Mouse (Mus musculus) lung, adult 2 months (tissue): Measurements from ENCODE around the gene Ldlrap1. TPM values are rescaled to one million over a fixed set of nuclear protein-coding genes. Genes with fewer than 3 reads are reported as not detected.

ENCODE experiments used
- DNase-seq: peaks from one replicate; pipeline ENCODE4 v3.0.0; 2022
- H3K4me1 ChIP-seq: fragments of 200-500 bp; 2 replicates; pipeline ENCODE4 v1.6.1; 2011; ENCODE audit warnings: low read length; ENCODE audit not compliant: control insufficient read depth, insufficient read depth
- H3K4me3 ChIP-seq: fragments of 200-500 bp; replicated peaks from 2 replicates; pipeline ENCODE3; 2011; ENCODE audit warnings: low read depth, mild to moderate bottlenecking, control low read depth, low read length; ENCODE audit errors: extremely low read depth
- CTCF ChIP-seq: fragments of 200-500 bp; IDR thresholded peaks from 2 replicates; pipeline ENCODE4 v1.5.1; 2011; ENCODE audit warnings: mild to moderate bottlenecking, low read length, control low read depth; ENCODE audit not compliant: insufficient read depth
- POLR2A ChIP-seq: fragments of 200-500 bp; IDR thresholded peaks from 2 replicates; pipeline ENCODE4 v1.6.1; 2011; ENCODE audit warnings: low read depth, mild to moderate bottlenecking, control low read depth, low read length, borderline replicate concordance; ENCODE audit errors: extremely low read depth
- WGBS: fragments of 180-500 bp; shearing (Covaris S2); methylation state at CpG from one replicate; pipeline ENCODE4 v1.1.7; 2018; 5-methylcytosine and 5-hydroxymethylcytosine counted together
- polyA plus RNA-seq: library from polyadenylated mRNA; depleted of rRNA; stranded (reverse); fragments of >200 nt; gene quantifications from 2 replicates; pipeline ENCODE4 v1.2.3, GENCODE M21; 2012

Gene Ldlrap1
- polyA plus RNA-seq, 1 experiment: 30.6 TPM

DNA sequence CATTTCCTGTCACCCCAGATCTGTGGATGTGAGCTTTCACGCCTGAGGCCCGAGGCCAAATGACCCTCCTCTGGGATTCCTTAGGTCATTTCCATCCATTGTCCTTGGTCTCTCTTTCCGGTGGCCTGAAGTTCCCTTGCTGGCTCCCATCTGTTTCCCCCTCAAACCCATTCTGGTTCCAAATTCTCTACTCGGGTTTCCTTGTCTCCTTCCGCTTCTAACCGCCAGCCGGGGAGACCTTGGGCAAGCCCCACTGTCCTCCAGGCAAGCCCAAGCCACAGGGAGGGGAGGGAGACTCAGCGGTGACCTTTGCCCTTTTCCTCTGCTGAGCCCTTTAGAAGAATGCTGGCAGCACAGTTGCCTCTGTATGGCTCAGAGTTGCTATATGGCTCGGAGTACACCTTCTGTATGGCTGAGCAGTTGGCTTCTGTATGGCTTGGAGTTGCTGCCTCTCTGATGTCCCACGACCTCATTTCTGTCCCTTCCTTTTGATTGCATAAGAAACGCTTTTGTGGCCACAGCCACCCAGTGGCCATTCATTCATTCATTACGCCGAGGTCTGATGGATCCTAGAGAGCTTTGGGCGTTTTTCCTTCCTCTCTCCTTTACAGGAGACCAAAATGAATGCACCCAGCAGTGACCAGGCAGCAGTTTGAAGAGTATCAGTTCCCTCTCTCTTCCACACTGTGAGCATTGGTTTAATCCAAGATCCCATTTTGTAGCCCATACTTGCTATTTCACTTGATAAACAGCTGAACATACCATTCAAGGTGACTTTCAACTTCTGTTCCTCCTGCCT, 11.5 kb upstream of the Ldlrap1 start:
- Histone ChIP-seq H3K4me3 (no peak overlapping the region), H3K4me1 (peaks cover 11% of the 10 kb centered on the region)
- TF ChIP-seq POLR2A (no peak), CTCF (no peak)
- no peak for DNase-seq
- WGBS: 32% methylated on average over 14 of the region's 14 CpGs

DNA sequence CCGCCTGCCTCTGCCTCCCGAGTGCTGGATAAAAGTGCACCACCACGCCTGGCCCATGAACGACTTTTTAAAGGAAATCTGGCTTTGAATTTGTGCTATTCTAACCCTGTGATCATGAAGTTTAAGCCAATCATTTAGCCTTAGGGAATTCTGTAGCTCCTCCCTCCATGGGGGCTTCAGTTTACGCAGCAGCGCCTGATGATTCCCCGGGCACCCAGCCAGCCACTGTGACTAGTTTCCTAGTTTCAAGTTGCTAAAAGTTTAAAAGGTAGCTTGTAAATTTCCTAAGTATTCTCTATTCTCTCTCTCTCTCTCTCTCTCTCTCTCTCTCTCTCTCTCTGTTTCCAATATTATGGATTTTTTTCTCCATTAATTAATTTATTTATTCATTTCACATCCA, 8.4 kb upstream of the Ldlrap1 start:
- TF ChIP-seq CTCF: no peak
- no peak for TF ChIP-seq POLR2A
- Histone ChIP-seq H3K4me3 (no peak overlapping the region), H3K4me1 (peaks cover 18% of the 10 kb centered on the region)
- no peak for DNase-seq
- WGBS: 44% methylated on average over 7 of the region's 7 CpGs

DNA sequence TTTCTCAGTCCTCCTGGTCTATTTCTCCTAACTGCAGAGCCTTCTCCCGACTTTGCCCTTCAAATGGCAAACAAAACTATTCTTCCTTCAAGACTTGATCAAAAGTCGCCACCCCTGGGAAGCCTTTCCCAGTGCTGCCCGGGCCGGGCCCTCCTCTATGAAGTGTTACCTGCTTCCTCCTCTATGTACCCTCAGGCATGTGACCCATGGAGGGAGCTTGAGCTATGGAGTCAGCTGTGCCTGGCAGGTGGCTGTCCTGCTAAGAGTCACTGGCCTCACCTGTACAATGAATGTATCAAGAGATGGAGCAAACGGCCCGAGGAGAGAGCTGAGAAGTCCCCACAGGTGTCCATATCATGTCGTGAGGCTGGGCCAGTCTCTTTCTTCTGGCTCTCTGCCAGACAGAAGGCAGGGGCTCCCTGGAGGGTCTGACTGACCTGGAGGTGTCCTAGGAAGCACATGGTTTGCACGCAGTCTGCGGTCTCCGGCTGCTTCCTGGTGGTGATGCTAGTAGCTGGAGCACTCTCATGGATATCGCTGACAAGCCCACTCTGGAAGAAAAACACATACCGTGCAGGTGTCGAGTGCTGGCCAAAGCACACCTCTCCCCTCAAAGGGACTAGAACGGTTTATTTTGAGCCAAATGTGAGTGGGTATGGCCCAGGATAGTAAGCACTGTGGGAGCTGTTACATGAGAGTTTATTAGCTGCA, 7.6 kb upstream of the Ldlrap1 start:
- peaks cover 18% of the 10 kb centered on the region for H3K4me1 ChIP-seq
- H3K4me3 ChIP-seq: no peak overlapping the region
- 32% methylated on average over 14 of the region's 14 CpGs for WGBS
- TF ChIP-seq POLR2A: no peak
- DNase-seq: no peak

DNA sequence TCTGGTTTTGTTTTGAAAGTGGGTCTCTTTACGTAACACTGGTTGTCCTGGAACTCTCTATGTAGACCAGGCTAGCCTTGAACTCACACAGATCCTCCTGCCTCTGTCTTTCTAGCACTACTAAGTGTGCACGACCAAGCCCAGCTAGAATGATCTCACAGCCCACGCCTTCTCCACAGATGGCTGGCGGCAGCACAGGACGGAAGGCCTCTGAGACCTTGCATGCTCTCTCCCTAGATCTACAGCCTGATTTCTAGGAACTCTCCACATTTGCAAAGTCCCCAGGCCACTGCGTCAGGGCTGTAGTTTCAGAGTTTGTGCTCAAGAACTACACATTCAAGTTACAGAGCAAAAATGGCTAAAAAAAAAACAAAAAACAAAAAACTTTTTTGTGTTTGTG, 6.3 kb upstream of the Ldlrap1 start:
- H3K4me3 ChIP-seq: no peak overlapping the region
- WGBS: 87% methylated on average over 6 of the region's 6 CpGs
- H3K4me1 ChIP-seq: peaks cover 11% of the 10 kb centered on the region
- DNase-seq: no peak
- TF ChIP-seq CTCF: no peak
- no peak for TF ChIP-seq POLR2A

DNA sequence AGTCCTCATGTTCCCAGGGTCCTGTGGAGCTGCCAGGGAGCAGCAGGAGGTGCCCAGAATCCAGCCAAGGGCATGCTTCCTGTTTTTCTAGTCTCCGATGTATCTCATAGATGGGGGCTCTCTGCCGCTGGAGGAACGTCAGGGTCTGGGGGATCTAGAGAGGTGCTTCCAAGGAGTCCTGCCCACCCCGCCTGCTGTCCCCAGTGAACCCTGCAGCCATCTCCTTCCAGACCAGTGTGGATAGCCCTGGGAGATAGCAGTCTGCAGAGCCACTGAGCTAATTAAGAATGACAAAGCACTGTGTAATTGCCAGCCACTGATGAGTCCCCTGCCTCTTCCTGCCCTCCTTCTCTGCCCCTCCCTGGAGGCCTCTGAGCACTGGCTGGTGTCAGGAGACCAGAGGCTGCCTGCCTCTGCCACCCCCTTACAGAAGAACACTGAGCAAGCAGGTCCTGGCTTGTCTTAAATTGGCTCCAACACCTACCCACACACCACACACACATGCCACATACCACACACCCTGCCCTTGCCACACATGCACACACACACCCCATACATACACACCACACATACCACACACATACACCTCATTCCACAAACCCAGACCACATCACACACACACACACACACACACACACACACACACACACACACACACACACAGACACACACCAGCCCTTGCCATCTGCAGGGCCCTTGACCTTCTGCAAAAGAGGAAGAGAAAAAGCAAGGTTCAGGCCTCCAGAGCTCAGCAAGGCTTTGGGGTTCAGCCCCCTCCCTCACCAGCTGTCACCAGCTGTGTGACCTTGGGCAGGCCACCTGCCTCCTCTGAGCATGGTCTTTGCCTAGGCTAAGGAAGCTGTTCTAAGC, 5.2 kb upstream of the Ldlrap1 start:
- TF ChIP-seq CTCF (no peak), POLR2A (no peak)
- Histone ChIP-seq H3K4me1 (peaks cover 11% of the 10 kb centered on the region), H3K4me3 (no peak overlapping the region)
- WGBS: 44% methylated on average over 4 of the region's 4 CpGs
- no peak for DNase-seq

GRCm38 (mm10) chr4:134769891-134770290, 2.1 kb upstream of the Ldlrap1 start:
- DNase-seq: no peak
- TF ChIP-seq CTCF: no peak
- TF ChIP-seq POLR2A: no peak
- 93% methylated on average over 7 of the region's 7 CpGs for WGBS
- Histone ChIP-seq H3K4me1 (peaks cover 20% of the 10 kb centered on the region), H3K4me3 (no peak overlapping the region)

- WGBS: 65% methylated on average over 7 of the region's 7 CpGs
- TF ChIP-seq CTCF: no peak
- no peak for TF ChIP-seq POLR2A
- no peak for DNase-seq
- peaks cover 25% of the 10 kb centered on the region for H3K4me1 ChIP-seq
- no peak overlapping the region for H3K4me3 ChIP-seq
These were observed 1.4 kb upstream of the Ldlrap1 start for GRCm38 (mm10) chr4:134769081-134769811.

DNA sequence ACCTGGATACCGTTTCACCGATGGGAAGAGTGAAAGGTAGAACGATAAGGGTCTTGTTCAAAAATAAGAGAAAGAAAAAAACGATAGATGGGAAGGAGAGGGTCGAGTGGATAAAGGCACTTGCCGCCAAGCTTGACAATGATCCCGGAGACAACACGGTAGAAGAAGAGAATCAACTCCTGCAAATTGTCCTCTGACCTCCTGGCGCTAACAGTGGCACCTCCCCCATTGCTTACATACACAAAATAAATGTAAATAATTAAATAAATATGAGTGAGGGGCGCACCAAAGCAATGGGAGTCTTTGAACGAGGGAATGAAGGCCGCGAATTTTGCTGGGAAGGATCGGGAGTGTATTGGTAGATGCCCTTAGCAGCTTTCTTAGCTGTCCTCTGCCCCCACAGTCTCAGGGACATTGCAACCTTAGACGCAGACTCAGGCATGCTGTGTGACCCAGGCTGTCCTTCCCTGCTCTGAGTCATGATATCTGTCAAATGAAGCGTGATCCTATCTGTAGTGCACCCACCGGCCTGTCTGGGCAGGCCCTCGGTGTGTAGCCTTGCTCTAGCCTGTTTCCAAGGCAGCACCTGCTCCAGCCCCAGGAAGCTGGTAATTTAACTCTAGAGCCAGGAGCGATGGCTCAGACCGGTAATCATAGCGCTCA, 533 bp upstream of the Ldlrap1 start:
- WGBS: 19% methylated on average over 21 of the region's 21 CpGs
- Histone ChIP-seq H3K4me1 (peaks cover 32% of the 10 kb centered on the region), H3K4me3 (peak overlapping the region; percentile 48)
- no peak for DNase-seq
- TF ChIP-seq CTCF (no peak), POLR2A (no peak)

- Histone ChIP-seq H3K4me1 (peaks cover 33% of the 10 kb centered on the region), H3K4me3 (peak overlapping the region; percentile 70)
- under 1% methylated on average over 23 of the region's 23 CpGs for WGBS
- DNase-seq: peak; percentile 51
- TF ChIP-seq CTCF (no peak), POLR2A (no peak)
These were observed 859 bp downstream of the Ldlrap1 start for GRCm38 (mm10) chr4:134766904-134767425.
